Mouse (Mus musculus): ENCODE data around the gene Hivep1. TPM values are rescaled to one million over a fixed set of nuclear protein-coding genes. Genes with fewer than 3 reads are reported as not detected.

The Hivep1 gene
- total and polyA plus RNA-seq, 3 experiments, result 2.2 to 15.9 TPM; not detected in 1

- TF ChIP-seq NELFE (IDR thresholded peaks at IDR 0.05; ENCODE audit: low read depth, low read length) (no peak; the same call in 1 of the 2 replicates), MAZ (IDR thresholded peaks at IDR 0.05; ENCODE audit: low read depth, low read length) (peak; percentile 92), POLR2A (IDR thresholded peaks at IDR 0.05; ENCODE audit: control insufficient read depth in 1 of 2, insufficient read depth in 1 of 2, low read depth in 1 of 2, low read length in 2 of 2, poor library complexity in 1 of 2) (peak; percentile 37 to 40; a peak in 1 of 4 replicates), USF2 (IDR thresholded peaks at IDR 0.05; ENCODE audit: borderline replicate concordance in 1 of 2, insufficient read depth in 1 of 2, low read depth in 1 of 2, low read length in 2 of 2) (no peak), SMC3 (IDR thresholded peaks at IDR 0.05; ENCODE audit: low read depth, low read length) (no peak), GABPA (IDR thresholded peaks at IDR 0.05; ENCODE audit: low read depth, low read length) (no peak), MYB (IDR thresholded peaks at IDR 0.05; ENCODE audit: low read depth, low read length) (no peak), TBP (IDR thresholded peaks at IDR 0.05; ENCODE audit: low read depth, low read length) (no peak), CHD1 (IDR thresholded peaks at IDR 0.05; ENCODE audit: low read depth, low read length) (peak; percentile 48; the same call in 1 of the 2 replicates), JUND (IDR thresholded peaks at IDR 0.05; ENCODE audit: low read depth, low read length) (no peak), NRF1 (IDR thresholded peaks at IDR 0.05; ENCODE audit: insufficient read depth, low read depth, low read length, poor library complexity, severe bottlenecking) (no peak), ZMIZ1 (IDR thresholded peaks at IDR 0.05; ENCODE audit: low read depth, low read length) (no peak), TAL1 (IDR thresholded peaks at IDR 0.05; ENCODE audit: low read length) (no peak), USF1 (IDR thresholded peaks at IDR 0.05; ENCODE audit: low read depth, low read length) (no peak), GATA1 (IDR thresholded peaks at IDR 0.05; ENCODE audit: low read depth, low read length) (no peak), MXI1 (IDR thresholded peaks at IDR 0.05; ENCODE audit: low read depth, low read length) (peak; percentile 63)
Observed at GRCm38 (mm10) chr13:42051202-42051906, 467 bp upstream of the Hivep1 start (continued).

DNA sequence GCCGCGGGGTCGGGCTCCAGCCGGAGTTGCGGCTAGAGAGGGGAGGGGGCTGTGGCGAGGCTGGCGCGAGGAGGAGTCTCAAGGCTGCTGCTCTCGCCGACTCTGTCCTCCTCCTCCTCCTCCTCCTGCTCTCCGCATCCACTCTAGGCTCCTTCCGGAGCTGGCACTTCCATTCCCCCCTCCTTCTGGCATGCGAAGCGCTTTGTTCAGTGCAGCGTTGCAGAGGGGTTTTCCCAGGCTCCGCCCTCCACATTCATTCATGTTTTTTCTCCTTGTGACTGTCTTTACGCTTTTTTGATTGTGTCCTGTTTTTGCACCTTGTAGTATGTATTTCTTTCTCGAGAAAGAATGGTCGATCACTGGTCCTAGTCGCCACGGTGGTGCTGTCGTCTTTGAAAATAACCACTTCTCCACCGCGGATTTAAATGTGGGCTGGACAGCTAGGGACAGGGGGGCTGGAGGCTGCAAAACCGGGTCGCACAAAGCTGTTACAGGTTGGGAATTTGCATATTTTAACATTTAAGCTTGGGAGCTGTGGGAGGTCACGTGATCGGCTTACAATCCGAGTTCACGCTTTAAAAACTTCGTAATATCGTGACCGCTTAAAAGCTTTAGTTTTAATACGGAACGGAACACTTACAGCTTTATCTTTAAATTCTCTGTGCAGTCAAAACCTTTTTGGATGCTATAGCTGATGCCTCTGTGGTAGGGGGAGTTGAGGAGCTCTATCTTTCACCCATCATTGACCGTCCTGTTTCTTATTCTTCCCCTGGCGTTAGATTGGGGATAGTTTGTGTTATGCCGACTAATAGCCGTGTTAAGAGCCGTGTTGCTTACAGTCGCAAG is 1.1 kb downstream of the Hivep1 start:
- Histone ChIP-seq H3K27ac (ENCODE audit: control insufficient read depth, low read depth, low read length) (peak overlapping the region; percentile 98), H3K27me3 (ENCODE audit: control insufficient read depth in 1 of 2, insufficient read depth in 2 of 2, low read length in 2 of 2) (no peaks in the 10 kb centered on the region), H3K4me1 (ENCODE audit: control insufficient read depth in 1 of 2, insufficient read depth in 2 of 2, low read length in 2 of 2) (peaks cover 7 to 16% of the 10 kb centered on the region in 2 experiments), H3K79me2 (ENCODE audit: control insufficient read depth, insufficient read depth, low read length, poor library complexity) (peaks cover 3% of the 10 kb centered on the region; the same call in 1 of the 2 replicates), H3K9me3 (replicated peaks; ENCODE audit: insufficient read depth, low read length) (no peaks in the 10 kb centered on the region), H3K9ac (ENCODE audit: control insufficient read depth, low read depth, low read length, poor library complexity, severe bottlenecking) (peak overlapping the region; percentile 78), H3K4me3 (ENCODE audit: control insufficient read depth in 1 of 2, insufficient read depth in 1 of 2, low read depth in 2 of 2, low read length in 2 of 2) (peak overlapping the region; percentile 63 to 74), H3K36me3 (ENCODE audit: control insufficient read depth in 1 of 2, insufficient read depth in 2 of 2, low read length in 2 of 2) (peaks cover 0 to 24% of the 10 kb centered on the region in 2 experiments; a peak in 3 of 4 replicates)
- DNase-seq (ENCODE audit: low read depth, low spot score), result peak; percentile 89
- TF ChIP-seq KAT2A (conservative IDR thresholded peaks at IDR 0.05; ENCODE audit: low read depth, low read length) (no peak; the same call in 1 of the 2 replicates), CHD1 (IDR thresholded peaks at IDR 0.05; ENCODE audit: low read depth, low read length) (no peak), ZKSCAN1 (IDR thresholded peaks at IDR 0.05; ENCODE audit: low read depth, low read length) (no peak), TAL1 (IDR thresholded peaks at IDR 0.05; ENCODE audit: low read length) (no peak), CHD2 (IDR thresholded peaks at IDR 0.05; ENCODE audit: low read length) (no peak), ZMIZ1 (IDR thresholded peaks at IDR 0.05; ENCODE audit: low read depth, low read length) (peak; percentile 99), UBTF (IDR thresholded peaks at IDR 0.05; ENCODE audit: borderline replicate concordance, insufficient read depth, low read depth, low read length) (no peak), ZC3H11A (IDR thresholded peaks at IDR 0.05; ENCODE audit: low read depth, low read length) (no peak), POLR2A (IDR thresholded peaks at IDR 0.05; ENCODE audit: control insufficient read depth in 1 of 2, insufficient read depth in 1 of 2, low read depth in 1 of 2, low read length in 2 of 2, poor library complexity in 1 of 2) (peak; percentile 46 to 92; a peak in 3 of 4 replicates), ETS1 (IDR thresholded peaks at IDR 0.05; ENCODE audit: low read depth, low read length) (peak; percentile 85), SIN3A (IDR thresholded peaks at IDR 0.05; ENCODE audit: low read length) (peak; percentile 83), ELF1 (IDR thresholded peaks at IDR 0.05; ENCODE audit: low read depth, low read length) (no peak; the same call in 1 of the 2 replicates), NRF1 (IDR thresholded peaks at IDR 0.05; ENCODE audit: insufficient read depth, low read depth, low read length, poor library complexity, severe bottlenecking) (no peak), TCF12 (IDR thresholded peaks at IDR 0.05; ENCODE audit: low read depth, low read length) (no peak), BHLHE40 (IDR thresholded peaks at IDR 0.05; ENCODE audit: borderline replicate concordance, low read depth, low read length) (peak; percentile 90), MAFK (IDR thresholded peaks at IDR 0.05; ENCODE audit: borderline replicate concordance, low read depth, low read length) (no peak), JUND (IDR thresholded peaks at IDR 0.05; ENCODE audit: low read depth, low read length) (no peak), CTCF (IDR thresholded peaks at IDR 0.05 in 2 of 3, conservative IDR thresholded peaks at IDR 0.05 in 1 of 3; ENCODE audit: control insufficient read depth in 1 of 3, insufficient read depth in 1 of 3, low read depth in 2 of 3, low read length in 3 of 3, poor library complexity in 1 of 3, severe bottlenecking in 1 of 3) (no peak), E2F4 (IDR thresholded peaks at IDR 0.05; ENCODE audit: borderline replicate concordance, low read depth, low read length) (no peak), POLR2AphosphoS2 (IDR thresholded peaks at IDR 0.05; ENCODE audit: low read length) (peak; percentile 82), USF1 (IDR thresholded peaks at IDR 0.05; ENCODE audit: low read depth, low read length) (peak; percentile 95), MAZ (IDR thresholded peaks at IDR 0.05; ENCODE audit: low read depth, low read length) (peak; percentile 88; the same call in 1 of the 2 replicates), GABPA (IDR thresholded peaks at IDR 0.05; ENCODE audit: low read depth, low read length) (no peak)
